Mouse (Mus musculus) forebrain, postnatal 0 days (tissue): Measurements from ENCODE around the gene Tmem97. TPM values are rescaled to one million over a fixed set of nuclear protein-coding genes. Genes with fewer than 3 reads are reported as not detected.
"Not testable (repeated sequence)": the region's sequence is repeated elsewhere in the genome, so short reads cannot be mapped to it uniquely, and the experiment has no call there.

Experiments
- ATAC-seq: fragments of 200-750 bp; cut with Nextera tagmentation; 2 replicates; pipeline ENCODE4 v1.8.0; 2017; ENCODE audit warnings: mild to moderate bottlenecking, moderate library complexity
- DNase-seq: peaks from one replicate; pipeline ENCODE4 v3.0.0-alpha.2; 2015
- H3K27ac ChIP-seq: fragments of 300-500 bp; sonication (generic); 2 replicates; pipeline ENCODE4 v1.5.1; 2014; ENCODE audit warnings: low read depth, mild to moderate bottlenecking, antibody characterized with exemption, low read length, moderate library complexity, mixed read lengths
- H3K27me3 ChIP-seq: fragments of 300-500 bp; sonication (generic); 2 replicates; pipeline ENCODE4 v1.6.1; 2014; ENCODE audit warnings: mild to moderate bottlenecking, low read length, mixed read lengths; ENCODE audit not compliant: insufficient read depth
- H3K36me3 ChIP-seq: fragments of 300-500 bp; sonication (generic); 2 replicates; pipeline ENCODE4 v1.6.1; 2014; ENCODE audit warnings: mild to moderate bottlenecking, moderate library complexity; ENCODE audit not compliant: insufficient read depth
- H3K4me1 ChIP-seq: fragments of 300-500 bp; sonication (generic); 2 replicates; pipeline ENCODE4 v1.6.1; 2014; ENCODE audit warnings: antibody characterized with exemption; ENCODE audit not compliant: insufficient read depth
- H3K4me2 ChIP-seq: fragments of 300-500 bp; sonication (generic); 2 replicates; pipeline ENCODE4 v1.6.1; 2014; ENCODE audit warnings: low read depth, mild to moderate bottlenecking, moderate library complexity
- H3K4me3 ChIP-seq: fragments of 300-500 bp; sonication (generic); 2 replicates; pipeline ENCODE4 v1.5.1; 2014; ENCODE audit warnings: low read depth, low read length, mixed read lengths
- H3K9ac ChIP-seq: fragments of 300-500 bp; sonication (generic); 2 replicates; pipeline ENCODE4 v1.6.1; 2014; ENCODE audit warnings: mild to moderate bottlenecking
- H3K9me3 ChIP-seq: fragments of 300-500 bp; sonication (generic); 2 replicates; pipeline ENCODE4 v1.6.1; 2016; ENCODE audit warnings: low read length
- CTCF ChIP-seq: sonication (generic); IDR thresholded peaks from 2 replicates; pipeline ENCODE4 v1.5.1; 2016; ENCODE audit warnings: antibody characterized with exemption, control low read depth, low read depth
- whole genome bisulfite sequencing: fragments of 180-500 bp; shearing (Covaris S2); extraction: QIAGEN DNeasy Blood & Tissue Kit; methylation state at CpG from one replicate; pipeline ENCODE4 v1.1.7; 2014; 5-methylcytosine and 5-hydroxymethylcytosine counted together
- polyA plus RNA-seq: library from polyadenylated mRNA; unstranded; fragments of >200 nt; fragmentation: Nextera tagmentation; extraction: Ambion mirVana; gene quantifications from 2 replicates; pipeline ENCODE4 v1.2.1, GENCODE M21; 2015
- total RNA-seq: library from RNA; depleted of rRNA; stranded (reverse); fragments of >200 nt; gene quantifications from 2 replicates; pipeline ENCODE4 v1.2.3, GENCODE M21; 2014

Gene Tmem97
- total and polyA plus RNA-seq, 2 experiments from 2014 or later = 32.7 to 37.1 TPM

GRCm38 (mm10) chr11:78587677-78588076 is 37.1 kb upstream of the Tmem97 start:
- not testable (repeated sequence) for H3K9me3 ChIP-seq, H3K4me3 ChIP-seq, H3K4me2 ChIP-seq, H3K9ac ChIP-seq, H3K27me3 ChIP-seq, DNase-seq, H3K27ac ChIP-seq, ATAC-seq, H3K4me1 ChIP-seq
- 97% methylated on average over 1 of the region's 1 CpGs for WGBS
- peak; percentile 37 for TF ChIP-seq CTCF
- peaks cover 14% of the 10 kb centered on the region for H3K36me3 ChIP-seq

- Histone ChIP-seq H3K9ac (no peak overlapping the region), H3K36me3 (peaks cover 17% of the 10 kb centered on the region), H3K27ac (no peak overlapping the region), H3K4me3 (no peak overlapping the region), H3K4me2 (no peak overlapping the region), H3K4me1 (no peaks in the 10 kb centered on the region), H3K27me3 (no peaks in the 10 kb centered on the region), H3K9me3 (no peaks in the 10 kb centered on the region)
- ATAC-seq = no peak
- TF ChIP-seq CTCF = no peak
- no peak for DNase-seq
Observed at GRCm38 (mm10) chr11:78586099-78586498, 35.5 kb upstream of the Tmem97 start.

DNA sequence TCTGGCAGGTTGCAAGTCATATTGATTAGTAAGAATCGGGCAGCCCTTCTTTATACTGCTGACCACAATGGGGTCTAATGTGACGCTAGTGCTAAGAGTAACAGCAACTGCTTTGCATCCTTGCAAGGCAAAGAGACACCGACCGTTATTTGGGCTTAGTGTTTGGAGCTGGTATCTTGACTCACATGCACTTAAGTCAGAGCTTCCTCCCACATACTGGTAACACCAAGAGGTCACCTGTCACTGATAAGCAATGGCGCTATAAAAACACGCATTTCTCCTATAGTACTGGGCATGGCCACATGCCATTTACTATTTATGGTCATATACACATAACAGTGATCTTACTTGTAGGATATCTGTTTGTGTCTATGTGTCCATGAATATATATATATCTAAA is 32.3 kb upstream of the Tmem97 start:
- H3K9ac ChIP-seq = no peak overlapping the region
- TF ChIP-seq CTCF = no peak
- H3K27ac ChIP-seq = no peak overlapping the region
- H3K36me3 ChIP-seq = peaks cover 30% of the 10 kb centered on the region
- DNase-seq (no peak), ATAC-seq (no peak)
- WGBS = 92% methylated on average over 6 of the region's 6 CpGs
- H3K27me3 ChIP-seq = no peaks in the 10 kb centered on the region
- H3K4me1 ChIP-seq = no peaks in the 10 kb centered on the region
- no peak overlapping the region for H3K4me2 ChIP-seq
- no peaks in the 10 kb centered on the region for H3K9me3 ChIP-seq
- H3K4me3 ChIP-seq = no peak overlapping the region

DNA sequence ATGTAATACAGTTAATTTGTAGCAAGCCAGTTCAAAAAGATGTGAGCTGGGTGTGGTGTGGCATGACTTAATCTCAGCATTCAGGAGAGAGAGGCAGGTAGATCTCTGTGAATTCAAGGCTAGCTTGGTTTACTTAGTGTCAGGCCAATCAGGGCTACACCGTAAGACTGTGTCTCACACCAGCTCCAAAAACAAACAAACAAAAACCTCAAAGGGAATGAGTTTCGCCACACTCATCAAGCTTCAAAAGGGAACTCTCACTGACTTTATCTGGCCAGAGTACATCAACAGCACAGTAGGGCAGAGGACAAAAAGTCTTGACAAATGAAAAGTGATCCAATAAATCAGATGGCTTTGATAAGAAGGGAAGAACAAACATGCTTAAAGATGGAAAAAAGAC is 24.4 kb upstream of the Tmem97 start:
- Histone ChIP-seq H3K4me3 (no peak overlapping the region), H3K36me3 (peaks cover 34% of the 10 kb centered on the region), H3K4me2 (no peak overlapping the region), H3K4me1 (no peaks in the 10 kb centered on the region), H3K27me3 (no peaks in the 10 kb centered on the region), H3K9me3 (no peaks in the 10 kb centered on the region), H3K27ac (no peak overlapping the region), H3K9ac (no peak overlapping the region)
- ATAC-seq = no peak
- DNase-seq = no peak
- no peak for TF ChIP-seq CTCF
- WGBS = 87% methylated on average over 2 of the region's 2 CpGs

DNA sequence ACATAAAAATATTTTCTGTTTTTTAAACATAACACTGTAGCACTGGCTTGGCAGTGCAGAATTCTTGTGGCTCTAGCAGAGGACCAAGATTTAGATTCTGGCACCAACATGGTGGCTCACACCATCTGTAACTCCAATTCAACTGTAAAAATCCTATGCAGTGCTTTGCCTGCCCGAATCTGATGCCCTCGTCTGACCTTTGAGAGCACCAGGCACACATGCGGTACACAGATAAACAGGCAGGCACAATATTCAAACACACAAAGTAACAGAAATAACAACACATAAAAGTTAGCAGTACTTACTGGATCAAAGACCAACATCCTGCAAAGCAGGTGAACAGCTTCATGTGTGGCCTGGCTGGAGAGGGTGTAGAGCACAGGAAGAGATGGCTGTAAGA is 24.0 kb upstream of the Tmem97 start:
- Histone ChIP-seq H3K4me3 (no peak overlapping the region), H3K27ac (no peak overlapping the region), H3K27me3 (no peaks in the 10 kb centered on the region), H3K4me1 (no peaks in the 10 kb centered on the region), H3K9me3 (no peaks in the 10 kb centered on the region), H3K4me2 (no peak overlapping the region), H3K9ac (no peak overlapping the region), H3K36me3 (peaks cover 32% of the 10 kb centered on the region)
- TF ChIP-seq CTCF = no peak
- DNase-seq = no peak
- WGBS = 90% methylated on average over 3 of the region's 3 CpGs
- no peak for ATAC-seq

DNA sequence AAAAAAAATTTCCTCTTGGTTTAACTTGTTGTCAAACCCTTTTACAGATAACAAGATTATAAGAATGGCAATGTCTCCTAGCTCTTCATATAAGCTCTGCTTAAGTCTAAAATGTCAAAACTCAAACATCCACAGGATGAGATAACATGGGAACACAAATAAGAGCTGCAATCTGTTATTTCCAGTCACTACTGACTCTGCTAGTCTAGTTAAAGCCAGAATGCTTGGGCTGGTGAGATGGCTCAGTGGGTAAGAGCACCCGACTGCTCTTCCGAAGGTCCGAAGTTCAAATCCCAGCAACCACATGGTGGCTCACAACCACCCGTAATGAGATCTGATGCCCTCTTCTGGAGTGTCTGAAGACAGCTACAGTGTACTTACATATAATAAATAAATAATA is 23.5 kb upstream of the Tmem97 start:
- not testable (repeated sequence) for DNase-seq, H3K4me2 ChIP-seq, ATAC-seq, H3K27ac ChIP-seq, H3K27me3 ChIP-seq, H3K4me3 ChIP-seq, H3K9ac ChIP-seq, H3K4me1 ChIP-seq, H3K9me3 ChIP-seq
- H3K36me3 ChIP-seq = peaks cover 32% of the 10 kb centered on the region
- 99% methylated on average over 3 of the region's 4 CpGs for WGBS

- H3K4me3 ChIP-seq = no peak overlapping the region
- peaks cover 23% of the 10 kb centered on the region for H3K36me3 ChIP-seq
- H3K9ac ChIP-seq = no peak overlapping the region
- H3K27ac ChIP-seq = no peak overlapping the region
- no peaks in the 10 kb centered on the region for H3K9me3 ChIP-seq
- TF ChIP-seq CTCF = no peak
- 86% methylated on average over 6 of the region's 6 CpGs for WGBS
- no peaks in the 10 kb centered on the region for H3K27me3 ChIP-seq
- ATAC-seq (no peak), DNase-seq (no peak)
- no peaks in the 10 kb centered on the region for H3K4me1 ChIP-seq
- no peak overlapping the region for H3K4me2 ChIP-seq
Observed at GRCm38 (mm10) chr11:78571854-78572253, 21.3 kb upstream of the Tmem97 start.

GRCm38 (mm10) chr11:78571441-78571840 is 20.9 kb upstream of the Tmem97 start:
- H3K4me3 ChIP-seq = no peak overlapping the region
- H3K27ac ChIP-seq = no peak overlapping the region
- no peak for ATAC-seq
- TF ChIP-seq CTCF = no peak
- H3K4me2 ChIP-seq = no peak overlapping the region
- no peak for DNase-seq
- 82% methylated on average over 8 of the region's 8 CpGs for WGBS
- H3K27me3 ChIP-seq = no peaks in the 10 kb centered on the region
- no peak overlapping the region for H3K9ac ChIP-seq
- H3K4me1 ChIP-seq = no peaks in the 10 kb centered on the region
- no peaks in the 10 kb centered on the region for H3K9me3 ChIP-seq
- H3K36me3 ChIP-seq = peaks cover 18% of the 10 kb centered on the region
